Mouse (Mus musculus) CD8-positive naive resting alpha-beta T cell, adult 2 months (primary cell): ENCODE data around the gene Zbtb22.
"Not testable (repeated sequence)": the region's sequence is repeated elsewhere in the genome, so short reads cannot be mapped to it uniquely, and the experiment has no call there.

Source experiments
- DNase-seq, 2 experiments: peaks; one replicate each; pipeline ENCODE4 v3.0.0; 2022; ENCODE audit warnings: low read depth in 2 of 2, low spot score in 2 of 2

Zbtb22 gene

GRCm38 (mm10) chr17:33915671-33916250 lies at the start of gene Zbtb22, which contains the start of gene Tapbp:
Gene Zbtb22 (plus strand): TSS chr17:33915904.
Gene Tapbp (plus strand): TSS chr17:33915899.
- peak; percentile 84 to 93 for DNase-seq

- DNase-seq: not testable (repeated sequence)
Measured at GRCm38 (mm10) chr17:33873537-33873936, 42.2 kb upstream of the Zbtb22 start, which contains the start of gene Gm7029. Gene Gm7029 (plus strand): TSS chr17:33873837.

- no peak for DNase-seq
Measured at GRCm38 (mm10) chr17:33874411-33874810, 41.3 kb upstream of the Zbtb22 start.

GRCm38 (mm10) chr17:33875797-33876196 lies 39.9 kb upstream of the Zbtb22 start:
- not testable (repeated sequence) for DNase-seq

- not testable (repeated sequence) for DNase-seq
Measured at GRCm38 (mm10) chr17:33884320-33884719, 31.4 kb upstream of the Zbtb22 start.

GRCm38 (mm10) chr17:33887802-33888201 lies 27.9 kb upstream of the Zbtb22 start:
- not testable (repeated sequence) for DNase-seq

- DNase-seq: not testable (repeated sequence)
Measured at GRCm38 (mm10) chr17:33888230-33888629, 27.5 kb upstream of the Zbtb22 start.

- not testable (repeated sequence) for DNase-seq
Measured at GRCm38 (mm10) chr17:33889941-33890532, 25.7 kb upstream of the Zbtb22 start.

GRCm38 (mm10) chr17:33890533-33891059 lies 25.1 kb upstream of the Zbtb22 start, which contains the start of gene Kifc1:
Gene Kifc1 (minus strand): TSS chr17:33890661.
- DNase-seq: peak; percentile 99 to 100

GRCm38 (mm10) chr17:33891357-33891756 lies 24.3 kb upstream of the Zbtb22 start:
- no peak for DNase-seq

- not testable (repeated sequence) for DNase-seq
Measured at GRCm38 (mm10) chr17:33891892-33892291, 23.8 kb upstream of the Zbtb22 start.

GRCm38 (mm10) chr17:33892429-33892828 lies 23.3 kb upstream of the Zbtb22 start:
- no peak for DNase-seq

GRCm38 (mm10) chr17:33893011-33893410 lies 22.7 kb upstream of the Zbtb22 start:
- not testable (repeated sequence) for DNase-seq

- DNase-seq: peak in 1 of 2 experiments; percentile 47
Measured at GRCm38 (mm10) chr17:33897114-33897794, 18.4 kb upstream of the Zbtb22 start.

GRCm38 (mm10) chr17:33898193-33898592 lies 17.5 kb upstream of the Zbtb22 start:
- DNase-seq: not testable (repeated sequence)

- no peak for DNase-seq
Measured at GRCm38 (mm10) chr17:33899642-33900041, 16.1 kb upstream of the Zbtb22 start.

- no peak for DNase-seq
Measured at GRCm38 (mm10) chr17:33900281-33900988, 15.3 kb upstream of the Zbtb22 start.

GRCm38 (mm10) chr17:33900989-33901314 lies 14.8 kb upstream of the Zbtb22 start:
- no peak for DNase-seq

GRCm38 (mm10) chr17:33901653-33902052 lies 14.1 kb upstream of the Zbtb22 start:
- DNase-seq: no peak

- DNase-seq: no peak
Measured at GRCm38 (mm10) chr17:33902079-33902478, 13.6 kb upstream of the Zbtb22 start.

- DNase-seq: no peak
Measured at GRCm38 (mm10) chr17:33902491-33902890, 13.2 kb upstream of the Zbtb22 start.
